Mouse (Mus musculus) T-helper 17 cell (primary cell): Measurements from ENCODE around the gene Dnah3.

Experiments used
- in situ Hi-C, 2 experiments: fragments of 300-600 bp; cut with MboI, MseI; formaldehyde crosslinking; loops; 1 replicate in 1 of 2; 2 replicates in 1 of 2; pipeline ENCODE4 v1.15.1; 2025; ENCODE audit warnings: high pct_unique_total_duplicates in 2 of 2

Dnah3 gene

GRCm38 (mm10) chr7:119959091-119959490 lies 136.0 kb downstream of the Dnah3 start:
- in situ Hi-C loops = no loop called here

- in situ Hi-C loops = no loop called here
These were observed 137.7 kb downstream of the Dnah3 start for GRCm38 (mm10) chr7:119957421-119957820.

- in situ Hi-C loops = no loop called here
These were observed 141.0 kb downstream of the Dnah3 start for GRCm38 (mm10) chr7:119954047-119954446.

GRCm38 (mm10) chr7:119941569-119941968 lies 153.5 kb downstream of the Dnah3 start:
- in situ Hi-C loops = loop anchor here (10.0 to 25.0 kb wide), 2 partner anchors 643 to 1221 kb away; no protein-coding TSS in a partner anchor

GRCm38 (mm10) chr7:119937036-119937435 lies 158.0 kb downstream of the Dnah3 start:
- in situ Hi-C loops = loop anchor here in 1 of 2 experiments (25.0 kb wide), 1 partner anchor 1225 kb away; no protein-coding TSS in a partner anchor

GRCm38 (mm10) chr7:119936321-119936720 lies 158.8 kb downstream of the Dnah3 start:
- in situ Hi-C loops = loop anchor here in 1 of 2 experiments (25.0 kb wide), 1 partner anchor 1226 kb away; no protein-coding TSS in a partner anchor

- in situ Hi-C loops = loop anchor here in 1 of 2 experiments (25.0 kb wide), 1 partner anchor 1233 kb away; no protein-coding TSS in a partner anchor
These were observed 166.2 kb downstream of the Dnah3 start for GRCm38 (mm10) chr7:119928783-119929440.

- in situ Hi-C loops = no loop called here
These were observed 174.0 kb downstream of the Dnah3 start for GRCm38 (mm10) chr7:119921054-119921453.

GRCm38 (mm10) chr7:119920457-119920856 lies 174.6 kb downstream of the Dnah3 start:
- in situ Hi-C loops = no loop called here

- in situ Hi-C loops = no loop called here
These were observed 183.4 kb downstream of the Dnah3 start for GRCm38 (mm10) chr7:119911727-119912126.

- in situ Hi-C loops = no loop called here
These were observed 188.4 kb downstream of the Dnah3 start for GRCm38 (mm10) chr7:119906523-119907215.

- in situ Hi-C loops = loop anchor here in 1 of 2 experiments (5.0 kb wide), 1 partner anchor 37 kb away; no protein-coding TSS in a partner anchor
These were observed 195.6 kb downstream of the Dnah3 start for GRCm38 (mm10) chr7:119899386-119900057.

GRCm38 (mm10) chr7:119898247-119898856 lies 196.7 kb downstream of the Dnah3 start:
- in situ Hi-C loops = no loop called here

- in situ Hi-C loops = no loop called here
These were observed 197.5 kb downstream of the Dnah3 start for GRCm38 (mm10) chr7:119897521-119898109.

GRCm38 (mm10) chr7:119895639-119896512 lies 199.2 kb downstream of the Dnah3 start, which contains the start of the genes Lyrm1 and Dcun1d3:
Gene Lyrm1 (plus strand): TSS chr7:119895861.
Gene Dcun1d3 (minus strand): TSS chr7:119896298.
- in situ Hi-C loops = no loop called here

- in situ Hi-C loops = no loop called here
These were observed 200.1 kb downstream of the Dnah3 start for GRCm38 (mm10) chr7:119894818-119895544.

- in situ Hi-C loops = no loop called here
These were observed 202.3 kb downstream of the Dnah3 start for GRCm38 (mm10) chr7:119892742-119893141.

GRCm38 (mm10) chr7:119892198-119892597 lies 202.9 kb downstream of the Dnah3 start:
- in situ Hi-C loops = no loop called here

- in situ Hi-C loops = no loop called here
These were observed 207.2 kb downstream of the Dnah3 start for GRCm38 (mm10) chr7:119887887-119888286.
